Mouse (Mus musculus) cortical plate, adult 2 months (tissue): ENCODE data around the gene Ripor3.

Experiments used
- CTCF ChIP-seq: fragments of 200-500 bp; IDR thresholded peaks from 2 replicates; pipeline ENCODE4 v1.5.1; 2011; ENCODE audit warnings: mild to moderate bottlenecking, control low read depth, low read length; ENCODE audit not compliant: insufficient read depth; ENCODE audit errors: extremely low read depth
- POLR2A ChIP-seq: fragments of 200-500 bp; IDR thresholded peaks from 2 replicates; pipeline ENCODE4 v1.6.1; 2011; ENCODE audit warnings: mild to moderate bottlenecking, low read length, control low read depth; ENCODE audit not compliant: insufficient read depth; ENCODE audit errors: extremely low read depth

DNA sequence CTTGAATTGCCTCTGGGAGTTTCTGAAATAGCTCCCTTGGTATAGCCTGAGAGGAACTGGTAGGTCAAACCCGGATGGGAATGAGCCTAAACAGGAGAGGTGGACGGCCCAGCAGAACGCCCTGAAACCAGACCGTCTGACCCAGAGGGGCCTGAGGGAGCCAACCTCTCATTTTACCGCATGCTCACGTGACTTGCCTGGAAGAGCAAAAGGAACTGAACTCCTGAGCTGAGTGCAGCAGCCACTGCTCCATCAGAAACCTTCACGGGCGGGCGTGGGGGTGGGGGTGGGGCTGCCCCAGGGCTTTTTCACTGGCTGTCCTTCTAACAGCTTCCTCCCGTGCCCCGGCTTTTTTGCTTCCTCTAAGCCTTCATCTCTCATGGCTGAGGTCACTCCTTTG is 475 bp upstream of the Ripor3 start:
- TF ChIP-seq CTCF, result no peak
- TF ChIP-seq POLR2A, result no peak
